Mouse (Mus musculus) cortical plate, adult 2 months (tissue): ENCODE results near the gene Galnt5.

Experiments
- CTCF ChIP-seq: fragments of 200-500 bp; IDR thresholded peaks from 2 replicates; pipeline ENCODE4 v1.5.1; 2011; ENCODE audit warnings: mild to moderate bottlenecking, control low read depth, low read length; ENCODE audit not compliant: insufficient read depth; ENCODE audit errors: extremely low read depth
- POLR2A ChIP-seq: fragments of 200-500 bp; IDR thresholded peaks from 2 replicates; pipeline ENCODE4 v1.6.1; 2011; ENCODE audit warnings: mild to moderate bottlenecking, low read length, control low read depth; ENCODE audit not compliant: insufficient read depth; ENCODE audit errors: extremely low read depth

DNA sequence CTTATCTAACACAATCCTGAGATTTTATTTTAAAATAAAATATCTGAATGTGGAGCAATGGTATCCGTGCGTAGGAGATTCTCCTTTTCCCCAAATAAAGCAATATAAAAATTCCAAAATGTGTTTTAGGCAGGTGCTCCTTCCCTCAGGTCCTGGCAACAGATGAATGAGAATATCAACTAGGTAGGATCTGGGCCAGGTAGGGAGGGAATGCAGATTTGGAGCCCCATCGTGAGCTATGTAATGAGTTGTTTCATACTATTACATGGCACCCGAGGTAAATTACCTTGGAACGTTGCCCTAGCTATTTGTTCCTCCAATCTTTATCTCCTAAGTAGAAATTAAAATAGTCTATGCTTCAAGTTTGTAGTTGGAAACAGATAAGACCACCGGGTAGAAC, 25.9 kb downstream of the Galnt5 start:
- TF ChIP-seq CTCF (no peak), POLR2A (no peak)
